Mouse (Mus musculus): ENCODE measurements around the gene Rdh7.
"Not testable (repeated sequence)": the region's sequence is repeated elsewhere in the genome, so short reads cannot be mapped to it uniquely, and the experiment has no call there.

Rdh7 gene

GRCm38 (mm10) chr10:127893163-127894022 is 4.8 kb upstream of the Rdh7 start:
- not testable (repeated sequence) for DNase-seq (ENCODE audit: low spot score)

GRCm38 (mm10) chr10:127891481-127891880 is 2.9 kb upstream of the Rdh7 start:
- DNase-seq (ENCODE audit: low spot score) = no peak

- no peak for DNase-seq (ENCODE audit: low spot score)
Measured at GRCm38 (mm10) chr10:127886971-127887370, 1.6 kb downstream of the Rdh7 start.

GRCm38 (mm10) chr10:127886551-127886950 is 2.1 kb downstream of the Rdh7 start:
- no peak for DNase-seq (ENCODE audit: low spot score)

- DNase-seq (ENCODE audit: low spot score) = no peak
Measured at GRCm38 (mm10) chr10:127881041-127881440, 7.6 kb downstream of the Rdh7 start.

- no peak for DNase-seq (ENCODE audit: low spot score)
Measured at GRCm38 (mm10) chr10:127879155-127879688, 9.4 kb downstream of the Rdh7 start.

- DNase-seq (ENCODE audit: low spot score) = no peak
Measured at GRCm38 (mm10) chr10:127878262-127879057, 10.2 kb downstream of the Rdh7 start.

GRCm38 (mm10) chr10:127877681-127878080 is 10.9 kb downstream of the Rdh7 start:
- no peak for DNase-seq (ENCODE audit: low spot score)

- DNase-seq (ENCODE audit: low spot score) = no peak
Measured at GRCm38 (mm10) chr10:127872484-127872883, 16.1 kb downstream of the Rdh7 start.

- DNase-seq (ENCODE audit: low spot score) = no peak
Measured at GRCm38 (mm10) chr10:127866232-127866631, 22.4 kb downstream of the Rdh7 start, which contains the start of gene Rdh16f2. TSS of gene Rdh16f2 (plus strand) at chr10:127866474.

GRCm38 (mm10) chr10:127864931-127865330 is 23.7 kb downstream of the Rdh7 start:
- no peak for DNase-seq (ENCODE audit: low spot score)

- no peak for DNase-seq (ENCODE audit: low spot score)
Measured at GRCm38 (mm10) chr10:127856376-127856775, 32.2 kb downstream of the Rdh7 start.

- no peak for DNase-seq (ENCODE audit: low spot score)
Measured at GRCm38 (mm10) chr10:127849628-127850027, 39.0 kb downstream of the Rdh7 start, which contains the start of gene Rdh19. TSS of gene Rdh19 (plus strand) at chr10:127849928.

- DNase-seq (ENCODE audit: low spot score) = no peak
Measured at GRCm38 (mm10) chr10:127848089-127848488, 40.5 kb downstream of the Rdh7 start.

GRCm38 (mm10) chr10:127845945-127846344 is 42.7 kb downstream of the Rdh7 start:
- not testable (repeated sequence) for DNase-seq (ENCODE audit: low spot score)

GRCm38 (mm10) chr10:127840776-127841175 is 47.8 kb downstream of the Rdh7 start:
- DNase-seq (ENCODE audit: low spot score) = no peak

- no peak for DNase-seq (ENCODE audit: low spot score)
Measured at GRCm38 (mm10) chr10:127838539-127838938, 50.1 kb downstream of the Rdh7 start.

- not testable (repeated sequence) for DNase-seq (ENCODE audit: low spot score)
Measured at GRCm38 (mm10) chr10:127837793-127838192, 50.8 kb downstream of the Rdh7 start.

- DNase-seq (ENCODE audit: low spot score) = no peak
Measured at GRCm38 (mm10) chr10:127835292-127835691, 53.3 kb downstream of the Rdh7 start.

GRCm38 (mm10) chr10:127834186-127834585 is 54.4 kb downstream of the Rdh7 start:
- not testable (repeated sequence) for DNase-seq (ENCODE audit: low spot score)
